Mouse (Mus musculus) liver, embryonic 18 days (tissue): ENCODE measurements around the gene Nexmif. TPM values are rescaled to one million over a fixed set of nuclear protein-coding genes. Genes with fewer than 3 reads are reported as not detected.

Experiments
- polyA plus RNA-seq: library from polyadenylated mRNA; depleted of rRNA; stranded (reverse); fragments of >200 nt; gene quantifications from 2 replicates; pipeline ENCODE4 v1.2.3, GENCODE M21; 2012; rRNA removed

Gene Nexmif
- polyA plus RNA-seq: 0.01 and 0.02 TPM in 2 replicates

GRCm38 (mm10) chrX:104200736-104201591, at the start of gene Nexmif:
Gene Nexmif, minus strand, starts transcription at chrX:104201185.

Other genes with a start within 250 kb of the Nexmif start
- 5.8 and 6.2 TPM in 2 replicates for gene Rlim, start 219.9 kb downstream of the Nexmif start, polyA plus RNA-seq
- 4.9 and 5.1 TPM in 2 replicates for gene Abcb7, start 212.7 kb upstream of the Nexmif start, polyA plus RNA-seq